Mouse (Mus musculus): ENCODE results near the gene Gm20503. TPM values are rescaled to one million over a fixed set of nuclear protein-coding genes. Genes with fewer than 3 reads are reported as not detected.

The Gm20503 gene
- polyA plus RNA-seq (2017; shearing (Covaris generic)): not detected

DNA sequence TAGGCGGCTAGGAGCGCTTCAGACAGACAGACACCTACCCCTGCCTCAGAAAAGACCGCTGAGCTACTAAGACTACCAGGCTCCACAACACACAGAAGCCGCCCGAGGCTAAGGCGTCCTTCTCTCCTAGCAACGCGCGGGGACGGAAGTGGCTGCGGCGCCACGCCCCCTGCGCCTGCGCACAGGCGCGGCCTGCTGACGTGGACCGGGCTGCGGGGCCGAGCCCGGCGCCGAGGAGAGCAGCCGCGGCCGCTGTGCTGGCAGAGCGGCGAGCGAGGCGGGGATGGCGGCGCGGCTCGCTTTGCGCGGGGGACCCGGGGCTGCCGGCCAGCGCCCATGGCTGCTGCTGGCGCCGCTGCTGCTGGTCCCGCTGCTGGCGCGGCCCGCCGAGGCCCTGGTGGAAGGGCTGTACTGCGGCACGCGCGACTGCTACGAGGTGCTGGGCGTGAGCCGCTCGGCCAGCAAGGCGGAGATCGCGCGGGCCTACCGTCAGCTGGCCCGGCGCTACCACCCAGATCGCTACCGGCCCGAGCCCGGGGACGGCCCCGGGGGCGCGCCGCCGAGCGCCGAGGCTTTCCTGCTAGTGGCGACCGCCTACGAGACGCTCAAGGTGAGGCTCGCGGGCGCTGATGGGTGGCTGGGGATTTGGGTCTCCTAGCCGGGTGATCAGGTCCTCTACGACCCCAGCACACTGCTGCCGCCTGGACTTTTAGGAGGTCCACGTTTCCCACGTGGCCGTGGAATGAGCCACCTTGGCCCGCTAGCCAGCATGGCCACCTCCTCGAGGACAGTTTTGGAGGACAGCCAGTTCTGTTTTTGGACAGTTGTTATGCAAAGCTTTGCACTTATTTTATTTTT lies at the start of gene Gm20503:
Gene Gm20503, plus strand, starts transcription at position 263 of the 858 bp plus-strand sequence.

DNA sequence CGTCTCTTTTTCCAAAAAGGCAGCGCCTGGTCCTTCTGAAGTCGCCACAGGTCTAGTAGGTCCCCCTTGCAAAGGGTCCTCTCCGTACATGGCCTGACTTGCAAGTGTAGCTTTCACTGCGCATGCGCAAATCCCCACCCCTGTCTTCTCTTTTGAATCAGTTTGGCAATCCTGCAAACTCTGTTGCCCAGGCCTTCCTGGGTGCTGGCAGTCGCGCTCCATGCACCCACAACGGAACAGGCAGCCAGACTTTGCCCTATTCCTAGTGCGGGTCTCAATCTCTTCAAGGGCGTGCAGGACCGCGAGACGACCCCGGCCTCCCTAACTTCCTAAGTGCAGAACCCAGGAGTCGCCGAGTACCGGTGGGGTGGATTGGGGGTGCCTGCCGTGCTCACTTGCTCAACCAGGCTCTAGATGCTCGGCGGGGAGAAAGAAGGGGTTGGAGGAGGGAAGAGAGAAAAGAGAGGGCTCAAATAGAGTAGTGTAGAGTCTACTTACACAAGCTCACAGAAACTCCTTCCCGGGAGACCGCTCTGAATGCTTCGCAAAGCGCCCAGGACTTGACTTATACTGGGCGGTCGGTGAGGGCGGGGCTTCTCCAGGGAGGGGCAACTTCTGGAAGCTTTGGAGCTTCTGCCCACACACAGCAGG lies 16.3 kb upstream of the Gm20503 start, which contains the start of gene Ptgr1:
Gene Ptgr1, minus strand, starts transcription at position 580 of the 651 bp plus-strand sequence.

DNA sequence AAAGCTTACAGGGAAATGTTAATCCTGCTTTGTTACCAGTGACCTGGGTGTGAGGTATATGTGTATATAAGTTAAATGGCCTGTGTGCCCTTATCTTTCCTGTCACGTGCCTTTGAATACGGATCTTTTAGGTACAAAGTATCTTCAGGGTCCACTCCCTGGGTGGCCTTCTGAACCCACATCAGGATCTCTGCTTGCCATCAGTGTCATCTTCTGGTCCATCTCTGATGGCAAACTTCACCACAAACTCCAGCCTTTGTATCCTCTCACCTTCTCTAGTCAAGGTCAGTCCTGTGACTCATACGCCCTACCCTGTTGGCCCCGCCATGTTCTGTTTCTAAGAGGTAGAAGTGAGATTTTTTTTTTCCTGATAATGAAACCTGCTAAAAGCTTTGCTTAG lies 8.2 kb upstream of the Gm20503 start, which contains the start of gene Dnajc25:
Gene Dnajc25, plus strand, starts transcription at position 301 of the 400 bp plus-strand sequence.

DNA sequence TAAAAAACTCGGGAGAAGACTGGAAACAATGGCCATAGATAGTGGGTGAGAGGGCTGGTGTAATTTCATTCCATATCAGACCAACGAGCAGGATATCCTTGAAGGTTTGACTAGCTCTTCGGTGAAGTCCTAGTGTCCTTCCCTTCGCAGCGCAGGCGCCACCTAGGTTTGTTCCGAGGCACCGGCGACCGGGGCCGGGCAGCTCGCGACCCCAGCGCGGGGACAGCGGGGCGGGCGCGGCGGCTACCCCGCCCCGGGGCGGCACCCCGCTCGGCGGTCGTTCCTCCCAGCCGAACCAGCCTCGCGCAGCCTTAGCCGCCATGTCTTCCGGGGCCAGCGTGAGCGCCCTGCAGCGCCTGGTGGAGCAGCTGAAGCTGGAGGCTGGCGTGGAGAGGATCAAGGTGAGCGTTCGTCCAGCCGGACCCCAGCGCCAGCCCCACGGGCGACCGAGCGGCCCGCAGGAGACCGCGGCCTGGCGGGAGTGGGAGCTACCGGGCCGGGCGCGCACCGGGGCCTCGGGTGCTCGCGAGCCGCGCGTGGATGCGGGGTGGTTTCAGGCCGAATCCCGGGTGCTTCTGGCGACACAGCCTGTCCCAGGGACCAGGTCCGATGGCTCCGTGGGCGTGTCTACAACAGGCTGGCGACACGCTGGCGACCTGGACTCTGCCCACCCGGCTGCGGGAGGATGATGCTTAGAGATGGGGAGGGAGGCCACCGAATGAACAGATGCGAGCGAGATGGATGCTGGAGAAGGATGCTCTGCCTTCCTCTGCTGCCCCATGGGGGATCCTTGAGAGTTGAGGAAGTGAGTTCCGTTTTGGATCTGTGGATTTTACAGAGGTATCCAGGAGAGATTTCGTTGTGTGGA lies 32.1 kb downstream of the Gm20503 start, which contains the start of gene Gng10:
Gene Gng10, plus strand, starts transcription at position 171 of the 868 bp plus-strand sequence.

Other genes starting within 250 kb of the Gm20503 start
- not detected for gene Olfr267, start 215.5 kb upstream of the Gm20503 start, polyA plus RNA-seq (2017; shearing (Covaris generic))
- 31.8 TPM for gene Ecpas, start 90.5 kb upstream of the Gm20503 start, polyA plus RNA-seq (2017; shearing (Covaris generic))
- gene Zkscan16, start 59.6 kb upstream of the Gm20503 start, polyA plus RNA-seq (2017; shearing (Covaris generic)): not detected
- gene Ptgr1, start 16.1 kb upstream of the Gm20503 start, polyA plus RNA-seq (2017; shearing (Covaris generic)): 0.58 TPM
- gene Dnajc25, start 8.1 kb upstream of the Gm20503 start, polyA plus RNA-seq (2017; shearing (Covaris generic)): 0.31 TPM
- gene Gng10, start 31.9 kb downstream of the Gm20503 start, polyA plus RNA-seq (2017; shearing (Covaris generic)): 142 TPM
- gene AI481877, start 135.8 kb downstream of the Gm20503 start, polyA plus RNA-seq (2017; shearing (Covaris generic)): not detected
- gene Ugcg, start 186.0 kb downstream of the Gm20503 start, polyA plus RNA-seq (2017; shearing (Covaris generic)): 16.4 TPM